Mouse (Mus musculus) stomach, embryonic 14.5 days (tissue): Measurements from ENCODE around the gene Cit. TPM values are rescaled to one million over a fixed set of nuclear protein-coding genes. Genes with fewer than 3 reads are reported as not detected.

Experiments
- ATAC-seq: fragments of 200-750 bp; cut with Nextera tagmentation; 2 replicates; pipeline ENCODE4 v1.8.0; 2017; ENCODE audit warnings: low read depth, moderate TSS enrichment; ENCODE audit not compliant: insufficient number of reproducible peaks, insufficient read depth, low FRiP score
- H3K27ac ChIP-seq: fragments of 300-500 bp; sonication (generic); 2 replicates; pipeline ENCODE4 v1.5.1; 2014; ENCODE audit warnings: mild to moderate bottlenecking, low read length, moderate library complexity, mixed read lengths
- H3K27me3 ChIP-seq: fragments of 300-500 bp; sonication (generic); 2 replicates; pipeline ENCODE4 v1.6.1; 2014; ENCODE audit warnings: low read length, control low read depth, mixed read lengths; ENCODE audit not compliant: control insufficient read depth, insufficient read depth
- H3K36me3 ChIP-seq: fragments of 300-500 bp; sonication (generic); 2 replicates; pipeline ENCODE4 v1.6.1; 2014; ENCODE audit warnings: mild to moderate bottlenecking, control low read depth, low read length, moderate library complexity, mixed read lengths; ENCODE audit not compliant: control insufficient read depth, insufficient read depth
- H3K4me1 ChIP-seq: fragments of 300-500 bp; sonication (generic); 2 replicates; pipeline ENCODE4 v1.6.1; 2014; ENCODE audit warnings: low read length, control low read depth, mixed read lengths; ENCODE audit not compliant: control insufficient read depth, insufficient read depth
- H3K4me2 ChIP-seq: fragments of 300-500 bp; sonication (generic); replicated peaks from 2 replicates; pipeline ENCODE4 v1.6.1; 2014; ENCODE audit warnings: low read depth, low read length, control low read depth
- H3K4me3 ChIP-seq: fragments of 300-500 bp; sonication (generic); 2 replicates; pipeline ENCODE4 v1.5.1; 2014; ENCODE audit warnings: low read depth, low read length, control low read depth
- H3K9ac ChIP-seq: fragments of 300-500 bp; sonication (generic); replicated peaks from 2 replicates; pipeline ENCODE4 v1.6.1; 2014; ENCODE audit warnings: low read depth, mild to moderate bottlenecking, control low read depth, low read length, moderate library complexity, mixed read lengths
- H3K9me3 ChIP-seq: fragments of 300-500 bp; sonication (generic); 2 replicates; pipeline ENCODE4 v1.6.1; 2016; ENCODE audit warnings: low read depth, low read length, control low read depth; ENCODE audit not compliant: control insufficient read depth
- WGBS: fragments of 180-500 bp; shearing (Covaris S2); extraction: QIAGEN DNeasy Blood & Tissue Kit; methylation state at CpG from one replicate; pipeline ENCODE4 v1.1.7; 2014; 5-methylcytosine and 5-hydroxymethylcytosine counted together
- polyA plus RNA-seq: library from polyadenylated mRNA; unstranded; fragments of >200 nt; fragmentation: Nextera tagmentation; extraction: Ambion mirVana; gene quantifications from 2 replicates; pipeline ENCODE4 v1.2.1, GENCODE M21; 2014

Cit gene
- polyA plus RNA-seq, 1 experiment from 2014 or later, result 29.7 TPM

GRCm38 (mm10) chr5:116004271-116004670 is 159.2 kb downstream of the Cit start:
- no peaks in the 10 kb centered on the region for H3K4me1 ChIP-seq
- H3K27me3 ChIP-seq, result no peaks in the 10 kb centered on the region
- H3K4me2 ChIP-seq, result no peak overlapping the region
- no peak overlapping the region for H3K9ac ChIP-seq
- H3K4me3 ChIP-seq, result no peak overlapping the region
- H3K36me3 ChIP-seq, result no peaks in the 10 kb centered on the region; the same call in 1 of the 2 replicates
- 89% methylated on average over 10 of the region's 10 CpGs for WGBS
- no peak for ATAC-seq
- H3K27ac ChIP-seq, result no peak overlapping the region
- no peaks in the 10 kb centered on the region for H3K9me3 ChIP-seq

- WGBS, result 66% methylated on average over 22 of the region's 22 CpGs
- Histone ChIP-seq H3K9ac (no peak overlapping the region), H3K4me1 (no peaks in the 10 kb centered on the region), H3K27ac (no peak overlapping the region), H3K27me3 (no peaks in the 10 kb centered on the region), H3K36me3 (no peaks in the 10 kb centered on the region; the same call in 1 of the 2 replicates), H3K4me2 (no peak overlapping the region), H3K4me3 (no peak overlapping the region), H3K9me3 (no peaks in the 10 kb centered on the region)
- no peak for ATAC-seq
Observed at GRCm38 (mm10) chr5:116006324-116007099, 161.4 kb downstream of the Cit start.

- 85% methylated on average over 13 of the region's 13 CpGs for WGBS
- Histone ChIP-seq H3K9ac (no peak overlapping the region), H3K4me3 (no peak overlapping the region), H3K27ac (no peak overlapping the region), H3K4me1 (no peaks in the 10 kb centered on the region), H3K27me3 (no peaks in the 10 kb centered on the region), H3K4me2 (no peak overlapping the region), H3K36me3 (no peaks in the 10 kb centered on the region; the same call in 1 of the 2 replicates), H3K9me3 (no peaks in the 10 kb centered on the region)
- peak; percentile 30; the same call in 1 of the 2 replicates for ATAC-seq
Observed at GRCm38 (mm10) chr5:116007723-116008122, 162.6 kb downstream of the Cit start.

GRCm38 (mm10) chr5:116009091-116009851 is 164.2 kb downstream of the Cit start:
- Histone ChIP-seq H3K9me3 (no peaks in the 10 kb centered on the region), H3K27me3 (no peaks in the 10 kb centered on the region), H3K4me1 (no peaks in the 10 kb centered on the region), H3K9ac (no peak overlapping the region), H3K36me3 (peaks cover 8% of the 10 kb centered on the region), H3K27ac (no peak overlapping the region), H3K4me3 (no peak overlapping the region), H3K4me2 (no peak overlapping the region)
- WGBS, result 75% methylated on average over 15 of the region's 15 CpGs
- ATAC-seq, result no peak

- WGBS, result 76% methylated on average over 2 of the region's 2 CpGs
- Histone ChIP-seq H3K9ac (no peak overlapping the region), H3K27ac (no peak overlapping the region), H3K36me3 (peaks cover 16% of the 10 kb centered on the region), H3K4me3 (no peak overlapping the region), H3K4me1 (no peaks in the 10 kb centered on the region), H3K4me2 (no peak overlapping the region), H3K9me3 (no peaks in the 10 kb centered on the region), H3K27me3 (no peaks in the 10 kb centered on the region)
- ATAC-seq, result no peak
Observed at GRCm38 (mm10) chr5:116009884-116010627, 165.0 kb downstream of the Cit start.

GRCm38 (mm10) chr5:116011700-116012099 is 166.6 kb downstream of the Cit start:
- no peak overlapping the region for H3K27ac ChIP-seq
- no peaks in the 10 kb centered on the region for H3K4me1 ChIP-seq
- H3K9me3 ChIP-seq, result no peaks in the 10 kb centered on the region
- no peaks in the 10 kb centered on the region for H3K27me3 ChIP-seq
- peaks cover 30% of the 10 kb centered on the region for H3K36me3 ChIP-seq
- H3K4me3 ChIP-seq, result no peak overlapping the region
- no peak for ATAC-seq
- WGBS, result 90% methylated on average over 7 of the region's 7 CpGs
- H3K9ac ChIP-seq, result no peak overlapping the region
- H3K4me2 ChIP-seq, result no peak overlapping the region

GRCm38 (mm10) chr5:116012503-116012902 is 167.4 kb downstream of the Cit start:
- Histone ChIP-seq H3K27me3 (no peaks in the 10 kb centered on the region), H3K27ac (no peak overlapping the region), H3K9ac (no peak overlapping the region), H3K4me1 (no peaks in the 10 kb centered on the region), H3K9me3 (no peaks in the 10 kb centered on the region), H3K4me3 (no peak overlapping the region), H3K4me2 (no peak overlapping the region), H3K36me3 (peaks cover 38% of the 10 kb centered on the region)
- ATAC-seq, result no peak
- 91% methylated on average over 7 of the region's 7 CpGs for WGBS

GRCm38 (mm10) chr5:116013821-116014220 is 168.7 kb downstream of the Cit start:
- H3K4me3 ChIP-seq, result no peak overlapping the region
- no peaks in the 10 kb centered on the region for H3K27me3 ChIP-seq
- H3K4me1 ChIP-seq, result no peaks in the 10 kb centered on the region
- H3K9ac ChIP-seq, result no peak overlapping the region
- H3K27ac ChIP-seq, result no peak overlapping the region
- no peaks in the 10 kb centered on the region for H3K9me3 ChIP-seq
- no peak overlapping the region for H3K4me2 ChIP-seq
- H3K36me3 ChIP-seq, result peaks cover 50% of the 10 kb centered on the region
- 77% methylated on average over 8 of the region's 8 CpGs for WGBS
- no peak for ATAC-seq
